Mouse (Mus musculus) liver, embryonic 16.5 days (tissue): Measurements from ENCODE around the gene Gm29666. TPM values are rescaled to one million over a fixed set of nuclear protein-coding genes. Genes with fewer than 3 reads are reported as not detected.

Experiments
- ATAC-seq: fragments of 200-750 bp; cut with Nextera tagmentation; 2 replicates; pipeline ENCODE4 v1.8.0; 2017; ENCODE audit warnings: low read depth, mild to moderate bottlenecking, moderate number of reproducible peaks, moderate library complexity
- H3K27ac ChIP-seq: fragments of 300-500 bp; sonication (generic); 2 replicates; pipeline ENCODE4 v1.5.1; 2014; ENCODE audit warnings: mild to moderate bottlenecking, low read length
- H3K27me3 ChIP-seq: fragments of 300-500 bp; sonication (generic); 2 replicates; pipeline ENCODE4 v1.6.1; 2014; ENCODE audit warnings: low read depth, low read length, mixed read lengths; ENCODE audit not compliant: control insufficient read depth, insufficient read depth
- H3K36me3 ChIP-seq: fragments of 300-500 bp; sonication (generic); 2 replicates; pipeline ENCODE4 v1.6.1; 2014; ENCODE audit warnings: mild to moderate bottlenecking; ENCODE audit not compliant: control insufficient read depth, insufficient read depth
- H3K4me1 ChIP-seq: fragments of 300-500 bp; sonication (generic); 2 replicates; pipeline ENCODE4 v1.6.1; 2014; ENCODE audit warnings: low read depth, low read length, mixed read lengths; ENCODE audit not compliant: control insufficient read depth
- H3K4me2 ChIP-seq: fragments of 300-500 bp; sonication (generic); 2 replicates; pipeline ENCODE4 v1.6.1; 2014; ENCODE audit warnings: low read depth, low read length, mixed read lengths
- H3K4me3 ChIP-seq: fragments of 300-500 bp; sonication (generic); 2 replicates; pipeline ENCODE4 v1.5.1; 2014; ENCODE audit warnings: low read depth, mild to moderate bottlenecking, low read length
- H3K9ac ChIP-seq: fragments of 300-500 bp; sonication (generic); 2 replicates; pipeline ENCODE4 v1.6.1; 2014; ENCODE audit warnings: low read depth, low read length
- H3K9me3 ChIP-seq: fragments of 300-500 bp; sonication (generic); replicated peaks from 2 replicates; pipeline ENCODE4 v1.6.1; 2016; ENCODE audit warnings: low read length; ENCODE audit not compliant: control insufficient read depth
- WGBS: fragments of 180-500 bp; shearing (Covaris S2); extraction: QIAGEN DNeasy Blood & Tissue Kit; methylation state at CpG from one replicate; pipeline ENCODE4 v1.1.7; 2014; ENCODE audit not compliant: insufficient replicate concordance; 5-methylcytosine and 5-hydroxymethylcytosine counted together
- polyA plus RNA-seq: library from polyadenylated mRNA; unstranded; fragments of >200 nt; fragmentation: Nextera tagmentation; extraction: Ambion mirVana; gene quantifications from 2 replicates; pipeline ENCODE4 v1.2.1, GENCODE M21; 2015

Gene Gm29666
- polyA plus RNA-seq, 1 experiment from 2014 or later, result 0.38 TPM

DNA sequence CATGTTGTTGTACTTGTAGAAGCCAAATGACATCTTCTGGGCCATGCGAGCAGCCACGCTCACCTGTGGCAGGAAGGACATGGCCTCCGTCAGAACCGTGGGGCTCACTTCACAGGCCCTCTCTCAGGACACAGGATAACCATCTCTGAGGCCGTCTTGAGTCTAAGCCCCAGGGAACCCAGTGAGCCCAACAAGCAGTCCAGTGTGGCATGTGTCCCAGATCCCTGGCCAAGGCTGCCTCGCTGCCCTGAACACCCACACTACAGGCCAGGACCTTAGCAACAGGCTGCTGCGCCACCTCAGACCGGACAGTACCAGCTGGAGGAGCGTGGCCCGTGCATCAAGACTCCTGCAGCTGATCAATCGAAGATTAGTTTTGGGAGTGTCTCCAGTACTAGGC is 33.4 kb upstream of the Gm29666 start:
- ATAC-seq, result no peak
- Histone ChIP-seq H3K36me3 (no peaks in the 10 kb centered on the region; the same call in 1 of the 2 replicates), H3K27ac (no peak overlapping the region), H3K27me3 (no peaks in the 10 kb centered on the region), H3K4me1 (no peaks in the 10 kb centered on the region), H3K9ac (no peak overlapping the region), H3K9me3 (no peaks in the 10 kb centered on the region), H3K4me2 (no peak overlapping the region), H3K4me3 (no peak overlapping the region)
- whole genome bisulfite sequencing, result 73% methylated on average over 11 of the region's 11 CpGs

DNA sequence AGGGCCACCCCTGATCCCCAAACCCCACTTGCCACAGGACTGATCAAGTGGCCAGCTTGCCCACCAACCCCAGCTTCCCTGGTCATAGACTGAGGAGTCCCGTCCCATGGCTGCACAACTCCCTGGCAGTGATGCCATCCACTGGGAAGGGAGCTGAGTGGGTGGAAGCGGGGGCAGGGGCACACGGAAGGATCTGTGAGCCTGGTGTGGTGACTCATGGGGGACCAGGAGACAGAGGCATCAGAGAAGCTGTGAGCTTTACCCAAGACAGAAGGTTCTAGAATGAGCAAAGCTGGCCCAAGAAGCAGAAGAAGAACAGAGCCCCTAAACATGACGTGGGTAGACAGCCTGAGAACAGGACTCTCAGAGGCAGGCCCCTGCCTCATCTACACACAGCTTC is 30.2 kb upstream of the Gm29666 start:
- ATAC-seq, result no peak
- H3K4me2 ChIP-seq, result no peak overlapping the region
- H3K27ac ChIP-seq, result no peak overlapping the region
- H3K4me1 ChIP-seq, result no peaks in the 10 kb centered on the region
- no peaks in the 10 kb centered on the region; the same call in 1 of the 2 replicates for H3K36me3 ChIP-seq
- H3K9me3 ChIP-seq, result no peaks in the 10 kb centered on the region
- no peak overlapping the region for H3K9ac ChIP-seq
- 70% methylated on average over 4 of the region's 4 CpGs for WGBS
- H3K27me3 ChIP-seq, result no peaks in the 10 kb centered on the region
- no peak overlapping the region for H3K4me3 ChIP-seq

DNA sequence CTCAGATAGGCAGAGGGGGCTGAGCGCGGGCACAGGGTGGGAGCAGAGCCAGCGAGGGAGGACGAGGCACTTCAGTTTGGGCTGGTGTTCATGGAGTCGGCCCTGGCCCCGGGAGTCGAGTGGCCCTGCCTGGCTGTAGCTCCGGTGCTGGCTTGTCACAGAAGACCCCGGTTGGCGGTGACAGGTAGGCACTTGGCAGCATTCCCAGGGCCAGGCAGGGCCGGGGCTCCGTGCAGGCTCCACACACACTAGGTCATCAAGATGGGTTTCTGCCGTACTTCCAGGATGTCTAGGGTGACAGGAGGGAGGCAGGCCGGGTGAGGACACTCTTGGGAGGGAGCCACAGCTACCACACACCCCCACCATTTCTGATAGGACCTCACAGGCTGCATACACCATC is 29.2 kb upstream of the Gm29666 start:
- Histone ChIP-seq H3K4me1 (no peaks in the 10 kb centered on the region), H3K9ac (no peak overlapping the region), H3K36me3 (no peaks in the 10 kb centered on the region; the same call in 1 of the 2 replicates), H3K27ac (no peak overlapping the region), H3K4me3 (no peak overlapping the region), H3K4me2 (no peak overlapping the region), H3K27me3 (no peaks in the 10 kb centered on the region), H3K9me3 (no peaks in the 10 kb centered on the region)
- WGBS, result 83% methylated on average over 14 of the region's 14 CpGs
- no peak for ATAC-seq

DNA sequence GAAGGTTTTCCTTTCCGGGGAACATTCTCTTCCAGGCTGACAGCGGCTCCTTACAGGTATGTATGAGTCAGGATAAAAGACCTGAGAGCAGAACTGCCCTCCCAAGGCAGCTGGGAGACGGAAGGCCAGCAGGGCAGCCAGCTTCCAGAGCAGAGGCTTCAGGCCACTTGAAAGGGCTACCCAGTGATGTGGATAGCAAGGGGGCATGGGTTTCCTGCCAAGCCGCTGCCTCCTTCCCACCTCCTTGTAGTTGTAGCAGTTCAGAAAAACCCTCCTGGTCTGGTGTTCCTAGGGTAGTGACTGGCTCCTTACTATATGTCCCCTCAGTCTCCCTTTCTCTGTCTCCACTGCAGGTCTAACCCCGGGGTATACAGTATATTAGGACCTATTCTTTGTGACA is 24.5 kb upstream of the Gm29666 start:
- H3K27me3 ChIP-seq, result no peaks in the 10 kb centered on the region
- 74% methylated on average over 5 of the region's 5 CpGs for WGBS
- no peak overlapping the region for H3K27ac ChIP-seq
- no peak for ATAC-seq
- H3K4me1 ChIP-seq, result no peaks in the 10 kb centered on the region
- peaks cover 28% of the 10 kb centered on the region for H3K36me3 ChIP-seq
- H3K9me3 ChIP-seq, result no peaks in the 10 kb centered on the region
- no peak overlapping the region for H3K4me3 ChIP-seq
- no peak overlapping the region for H3K4me2 ChIP-seq
- no peak overlapping the region for H3K9ac ChIP-seq

DNA sequence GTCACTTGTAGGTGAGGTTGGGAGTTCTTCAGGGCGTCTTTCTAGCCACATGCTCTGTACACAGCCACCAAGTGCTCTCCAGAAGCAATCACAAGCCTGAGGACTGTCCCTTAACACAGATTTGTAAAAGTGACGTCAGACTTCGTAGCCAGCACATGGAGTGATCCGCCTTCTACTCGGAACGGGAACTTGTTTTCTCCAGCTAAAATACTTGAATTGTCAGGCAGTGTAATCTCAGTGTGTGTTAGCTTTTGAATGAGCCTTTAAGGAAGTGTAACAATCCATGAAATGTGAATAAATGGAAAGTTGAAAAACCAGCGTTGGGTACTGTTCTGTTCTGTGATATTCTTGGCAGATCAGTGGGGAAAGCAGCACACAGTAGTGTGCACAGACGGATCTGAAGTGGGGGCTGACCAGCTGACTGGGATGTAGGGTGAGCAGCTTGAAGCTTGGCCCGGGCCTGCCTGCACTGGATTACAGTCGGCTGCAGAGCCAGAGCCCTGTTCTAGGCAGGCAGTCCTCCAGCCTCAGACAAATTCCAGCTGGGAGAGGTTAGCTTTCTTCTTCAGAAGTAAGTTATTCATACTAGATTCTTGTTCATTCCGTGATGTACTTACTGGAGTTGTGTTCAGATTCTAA is 22.9 kb upstream of the Gm29666 start:
- Histone ChIP-seq H3K4me2 (no peak overlapping the region), H3K9me3 (no peaks in the 10 kb centered on the region), H3K4me1 (no peaks in the 10 kb centered on the region), H3K27ac (no peak overlapping the region), H3K36me3 (peaks cover 43% of the 10 kb centered on the region), H3K27me3 (no peaks in the 10 kb centered on the region), H3K4me3 (no peak overlapping the region), H3K9ac (no peak overlapping the region)
- no peak for ATAC-seq
- WGBS, result 81% methylated on average over 11 of the region's 11 CpGs

DNA sequence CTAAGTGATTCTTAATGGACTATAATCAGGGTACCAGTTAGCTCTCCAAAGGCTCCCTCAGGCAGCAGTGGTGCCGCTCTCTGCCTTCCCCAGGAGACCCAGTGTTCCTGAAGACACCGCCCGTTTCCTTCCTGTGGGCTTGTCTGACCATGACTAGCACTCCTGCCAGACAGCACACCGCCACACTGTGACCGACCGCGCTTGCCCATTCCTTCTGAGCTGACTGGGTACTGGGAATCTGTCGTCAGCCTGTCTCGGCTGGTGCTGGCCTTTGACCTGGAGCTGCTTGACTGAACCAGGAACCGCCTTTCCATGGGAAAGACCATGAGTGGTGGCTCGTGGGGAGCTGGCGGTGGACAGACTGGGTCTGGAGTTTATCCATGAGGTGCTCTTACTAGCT is 20.3 kb upstream of the Gm29666 start:
- no peak for ATAC-seq
- no peaks in the 10 kb centered on the region for H3K4me1 ChIP-seq
- H3K27me3 ChIP-seq, result no peaks in the 10 kb centered on the region
- H3K9ac ChIP-seq, result no peak overlapping the region
- 72% methylated on average over 12 of the region's 12 CpGs for WGBS
- H3K27ac ChIP-seq, result no peak overlapping the region
- H3K36me3 ChIP-seq, result peaks cover 69% of the 10 kb centered on the region
- H3K4me2 ChIP-seq, result no peak overlapping the region
- H3K4me3 ChIP-seq, result no peak overlapping the region
- no peaks in the 10 kb centered on the region for H3K9me3 ChIP-seq

DNA sequence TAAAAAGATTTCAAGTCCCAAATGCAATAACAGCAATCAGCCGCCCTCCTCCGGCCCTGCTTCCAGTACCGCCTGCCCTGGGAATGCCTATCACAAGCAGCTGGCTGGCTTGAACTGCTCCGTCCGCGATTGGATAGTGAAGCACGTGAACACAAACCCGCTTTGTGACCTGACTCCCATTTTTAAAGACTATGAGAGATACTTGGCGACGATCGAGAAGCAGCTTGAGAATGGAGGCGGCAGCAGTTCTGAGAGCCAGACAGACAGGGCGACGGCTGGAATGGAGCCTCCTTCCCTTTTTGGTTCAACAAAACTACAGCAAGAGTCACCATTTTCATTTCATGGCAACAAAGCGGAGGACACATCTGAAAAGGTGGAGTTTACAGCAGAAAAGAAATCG is 15.1 kb upstream of the Gm29666 start:
- H3K9ac ChIP-seq, result no peak overlapping the region
- peaks cover 85% of the 10 kb centered on the region for H3K36me3 ChIP-seq
- ATAC-seq, result no peak
- whole genome bisulfite sequencing, result 90% methylated on average over 16 of the region's 16 CpGs
- H3K27me3 ChIP-seq, result no peaks in the 10 kb centered on the region
- H3K27ac ChIP-seq, result no peak overlapping the region
- H3K4me3 ChIP-seq, result no peak overlapping the region
- no peak overlapping the region for H3K4me2 ChIP-seq
- H3K9me3 ChIP-seq, result no peaks in the 10 kb centered on the region
- H3K4me1 ChIP-seq, result no peaks in the 10 kb centered on the region

DNA sequence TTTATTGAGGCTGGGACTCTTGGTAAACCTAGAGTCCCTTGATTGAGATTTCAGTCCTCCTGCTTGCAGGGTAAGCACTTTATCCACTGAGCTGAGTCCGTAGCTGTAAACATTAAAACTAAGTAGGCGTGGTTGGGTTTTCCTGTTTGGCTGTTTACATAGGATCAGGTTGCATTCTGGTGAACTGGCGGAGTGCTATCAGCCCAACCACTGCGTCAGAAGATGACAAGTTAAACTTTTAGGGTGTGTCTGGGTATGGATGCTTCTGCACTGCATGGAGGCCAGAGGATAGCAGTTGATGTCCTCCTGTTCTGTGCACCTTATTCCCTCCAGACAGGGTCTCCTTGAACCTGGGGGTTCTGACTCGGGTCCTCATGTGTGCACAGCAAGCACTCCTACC is 12.5 kb upstream of the Gm29666 start:
- no peaks in the 10 kb centered on the region for H3K27me3 ChIP-seq
- H3K27ac ChIP-seq, result no peak overlapping the region
- no peaks in the 10 kb centered on the region for H3K9me3 ChIP-seq
- no peaks in the 10 kb centered on the region for H3K4me1 ChIP-seq
- H3K4me2 ChIP-seq, result no peak overlapping the region
- no peak overlapping the region for H3K4me3 ChIP-seq
- 64% methylated on average over 5 of the region's 5 CpGs for WGBS
- H3K9ac ChIP-seq, result no peak overlapping the region
- peaks cover 84% of the 10 kb centered on the region for H3K36me3 ChIP-seq
- peak; percentile 64 for ATAC-seq

DNA sequence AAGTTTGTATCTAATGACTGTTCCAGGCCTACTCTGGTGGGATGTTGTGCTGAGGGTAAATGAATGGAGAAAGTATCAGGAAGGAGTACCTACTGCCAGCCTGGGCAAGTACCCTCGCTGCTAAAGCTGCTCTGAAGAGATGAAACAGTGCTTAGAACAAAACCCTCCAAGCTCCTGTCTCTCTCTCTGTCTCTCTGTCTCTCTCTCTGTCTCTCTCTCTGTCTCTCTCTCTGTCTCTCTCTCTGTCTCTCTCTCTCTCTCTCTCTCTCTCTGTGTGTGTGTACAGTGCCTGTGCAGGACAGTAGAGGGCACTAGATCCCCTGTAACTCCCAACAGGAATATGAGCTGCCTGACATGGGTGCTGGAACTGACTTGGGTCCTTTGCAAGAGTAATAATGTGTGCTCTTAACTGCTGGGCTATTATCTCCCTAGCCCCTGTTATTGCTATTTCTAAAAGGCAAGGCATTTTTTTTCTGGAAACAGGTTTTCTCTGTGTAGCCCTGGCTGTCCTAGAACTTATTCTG is 5.7 kb upstream of the Gm29666 start:
- Histone ChIP-seq H3K9ac (no peak overlapping the region), H3K36me3 (peaks cover 30% of the 10 kb centered on the region), H3K27ac (no peak overlapping the region), H3K4me2 (peak overlapping the region; percentile 74), H3K9me3 (no peaks in the 10 kb centered on the region), H3K4me1 (peaks cover 16% of the 10 kb centered on the region), H3K27me3 (no peaks in the 10 kb centered on the region), H3K4me3 (peak overlapping the region; percentile 99)
- no peak for ATAC-seq
- 75% methylated on average over 1 of the region's 1 CpGs for WGBS
